Mouse (Mus musculus): ENCODE measurements around the gene Myo3b. TPM values are rescaled to one million over a fixed set of nuclear protein-coding genes. Genes with fewer than 3 reads are reported as not detected.

The Myo3b gene
- total RNA-seq, 1 experiment from 2014 or later, result 1.5 TPM

DNA sequence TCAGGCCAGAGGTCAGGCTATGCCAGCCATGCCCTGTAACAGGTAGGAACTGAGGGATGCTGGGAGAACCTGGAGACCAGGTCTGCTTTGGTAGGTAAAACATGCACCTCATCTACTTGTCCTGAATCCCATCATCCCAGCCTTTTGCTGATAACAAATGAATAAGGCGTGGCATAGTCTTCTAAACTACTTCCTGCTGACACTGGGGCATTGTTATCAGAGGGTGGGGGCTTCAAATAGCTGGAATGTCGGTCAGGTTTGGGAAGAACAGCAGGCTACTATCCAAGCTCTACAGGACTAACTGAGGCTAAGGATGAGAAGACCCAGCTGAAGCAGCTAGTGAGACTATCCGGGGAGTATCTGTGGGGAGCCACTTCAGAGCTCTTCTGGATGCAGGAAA lies 253.8 kb downstream of the Myo3b start:
- ATAC-seq (replicated peaks in 1 of 2; ENCODE audit: insufficient read depth in 1 of 2, low FRiP score in 2 of 2, low TSS enrichment in 1 of 2, low read depth in 1 of 2, poor library complexity in 2 of 2, severe bottlenecking in 2 of 2), result no peak

DNA sequence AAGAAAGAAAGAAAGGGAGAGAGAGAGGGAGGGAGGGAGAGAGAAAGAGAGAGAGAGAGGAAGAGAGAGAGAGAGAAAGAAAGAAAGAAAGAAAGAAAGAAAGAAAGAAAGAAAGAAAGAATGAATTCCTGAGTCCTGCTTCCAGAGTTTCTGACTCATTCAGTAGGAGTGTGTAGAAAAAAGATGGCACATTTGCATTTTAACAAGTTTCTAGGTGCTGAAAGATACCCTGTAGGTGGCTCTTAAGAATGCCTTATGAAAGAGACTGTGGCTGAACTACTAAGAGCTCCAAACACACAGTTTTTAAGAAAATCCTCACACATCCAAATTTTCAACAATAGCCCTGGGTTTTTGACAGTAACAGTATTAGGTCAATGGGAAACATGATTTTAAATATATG lies 264.0 kb downstream of the Myo3b start:
- no peak for ATAC-seq (replicated peaks in 1 of 2; ENCODE audit: insufficient read depth in 1 of 2, low FRiP score in 2 of 2, low TSS enrichment in 1 of 2, low read depth in 1 of 2, poor library complexity in 2 of 2, severe bottlenecking in 2 of 2)

- ATAC-seq (replicated peaks in 1 of 2; ENCODE audit: insufficient read depth in 1 of 2, low FRiP score in 2 of 2, low TSS enrichment in 1 of 2, low read depth in 1 of 2, poor library complexity in 2 of 2, severe bottlenecking in 2 of 2), result no peak
These were observed 276.2 kb downstream of the Myo3b start for GRCm38 (mm10) chr2:70315125-70315524.

- ATAC-seq (replicated peaks in 1 of 2; ENCODE audit: insufficient read depth in 1 of 2, low FRiP score in 2 of 2, low TSS enrichment in 1 of 2, low read depth in 1 of 2, poor library complexity in 2 of 2, severe bottlenecking in 2 of 2), result no peak
These were observed 276.8 kb downstream of the Myo3b start for GRCm38 (mm10) chr2:70315734-70316133.

GRCm38 (mm10) chr2:70317850-70318249 lies 278.9 kb downstream of the Myo3b start:
- no peak for ATAC-seq (replicated peaks in 1 of 2; ENCODE audit: insufficient read depth in 1 of 2, low FRiP score in 2 of 2, low TSS enrichment in 1 of 2, low read depth in 1 of 2, poor library complexity in 2 of 2, severe bottlenecking in 2 of 2)

DNA sequence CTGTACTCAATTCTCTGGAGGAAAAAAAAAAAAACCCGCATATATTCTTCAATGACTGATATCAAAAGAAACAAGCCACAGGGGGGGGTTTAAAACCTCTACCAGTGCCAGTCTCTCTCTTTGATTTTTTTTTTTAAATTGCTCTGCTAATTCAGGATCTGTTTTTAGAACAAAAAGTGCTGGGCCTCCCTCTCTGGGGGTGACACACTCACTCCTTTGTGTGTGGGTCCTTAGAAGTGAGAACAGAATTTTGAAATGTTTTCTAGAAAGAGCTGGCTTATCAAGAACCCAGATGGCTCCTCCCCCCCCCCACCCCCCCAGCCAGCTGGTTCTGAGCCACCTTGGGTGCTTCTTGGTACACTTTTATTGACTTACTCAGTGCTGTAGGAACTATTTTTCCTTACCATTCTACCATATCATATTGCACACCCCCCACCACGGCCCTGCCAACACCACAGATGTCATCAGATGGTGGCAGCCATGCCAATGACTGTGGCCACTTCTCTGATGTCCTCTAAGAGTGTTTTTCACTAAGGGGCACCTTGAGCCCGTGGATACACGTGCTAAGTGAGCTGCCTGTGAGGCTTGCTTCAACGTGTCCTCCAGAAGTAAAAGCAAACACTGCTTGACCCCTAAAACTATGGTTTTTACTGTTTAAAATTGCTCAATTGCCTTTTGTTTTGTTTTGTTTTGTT lies 280.1 kb downstream of the Myo3b start:
- ATAC-seq (replicated peaks in 1 of 2; ENCODE audit: insufficient read depth in 1 of 2, low FRiP score in 2 of 2, low TSS enrichment in 1 of 2, low read depth in 1 of 2, poor library complexity in 2 of 2, severe bottlenecking in 2 of 2), result no peak

DNA sequence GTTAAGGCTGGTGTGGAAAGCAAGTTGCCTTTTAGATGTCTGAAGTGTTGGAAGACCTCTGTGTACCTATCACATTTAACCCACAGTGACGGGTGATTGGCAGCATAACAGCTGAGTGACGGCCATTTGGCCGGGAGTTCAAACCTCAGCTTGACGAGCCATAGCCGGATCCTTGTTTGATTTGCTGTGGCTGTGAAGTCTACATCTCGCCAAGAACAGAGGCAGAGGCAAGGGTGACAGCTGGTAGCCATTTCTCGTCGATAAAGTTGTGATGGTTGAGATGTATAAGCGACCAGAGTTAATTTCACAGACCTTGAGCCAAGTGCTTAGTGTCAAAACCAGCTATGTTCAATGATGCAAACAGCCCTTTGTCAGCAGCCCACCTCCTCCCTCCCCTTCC lies 283.8 kb downstream of the Myo3b start:
- ATAC-seq (replicated peaks in 1 of 2; ENCODE audit: insufficient read depth in 1 of 2, low FRiP score in 2 of 2, low TSS enrichment in 1 of 2, low read depth in 1 of 2, poor library complexity in 2 of 2, severe bottlenecking in 2 of 2), result no peak

- no peak for ATAC-seq (replicated peaks in 1 of 2; ENCODE audit: insufficient read depth in 1 of 2, low FRiP score in 2 of 2, low TSS enrichment in 1 of 2, low read depth in 1 of 2, poor library complexity in 2 of 2, severe bottlenecking in 2 of 2)
These were observed 288.7 kb downstream of the Myo3b start for GRCm38 (mm10) chr2:70327602-70328001.

GRCm38 (mm10) chr2:70332905-70333304 lies 294.0 kb downstream of the Myo3b start:
- no peak for ATAC-seq (replicated peaks in 1 of 2; ENCODE audit: insufficient read depth in 1 of 2, low FRiP score in 2 of 2, low TSS enrichment in 1 of 2, low read depth in 1 of 2, poor library complexity in 2 of 2, severe bottlenecking in 2 of 2)

DNA sequence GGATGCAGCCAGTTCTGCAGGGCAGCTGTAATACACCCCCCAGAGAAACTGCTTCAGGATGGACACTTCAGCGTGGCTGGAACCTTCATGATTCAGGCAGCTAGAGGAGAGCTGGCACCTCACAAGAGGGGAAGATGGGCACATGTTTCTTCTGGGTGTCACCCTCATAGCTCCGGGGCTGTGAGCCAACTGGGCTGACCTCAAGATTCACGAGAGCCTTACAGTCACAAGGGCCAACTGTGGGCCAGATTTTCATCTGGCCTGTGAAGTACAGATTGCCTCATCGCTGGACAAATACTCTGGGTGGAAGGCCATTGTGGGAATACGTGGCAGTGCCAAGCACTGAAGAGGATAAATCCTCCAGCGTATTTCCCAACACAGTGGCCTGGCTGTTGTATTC lies 294.6 kb downstream of the Myo3b start:
- ATAC-seq (replicated peaks in 1 of 2; ENCODE audit: insufficient read depth in 1 of 2, low FRiP score in 2 of 2, low TSS enrichment in 1 of 2, low read depth in 1 of 2, poor library complexity in 2 of 2, severe bottlenecking in 2 of 2), result no peak

DNA sequence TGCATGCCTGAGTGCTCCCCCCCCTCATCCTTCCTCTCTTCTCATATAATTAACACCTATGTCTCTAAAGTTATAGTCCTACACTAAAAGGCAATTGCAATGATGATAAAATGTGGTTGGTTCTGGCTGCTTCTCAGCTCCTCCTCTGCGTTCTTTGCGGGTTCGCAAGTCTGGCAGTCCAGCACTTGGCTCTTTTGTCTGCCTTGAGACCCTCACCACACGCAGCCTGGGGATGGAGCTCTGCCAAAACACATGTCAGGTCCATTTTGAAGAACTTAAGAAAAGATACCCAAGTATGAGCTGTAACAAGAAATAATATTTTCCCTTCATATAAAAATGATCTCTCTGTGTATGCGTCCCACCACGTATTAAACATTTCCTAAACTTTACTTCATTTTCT lies 297.6 kb downstream of the Myo3b start:
- ATAC-seq (replicated peaks in 1 of 2; ENCODE audit: insufficient read depth in 1 of 2, low FRiP score in 2 of 2, low TSS enrichment in 1 of 2, low read depth in 1 of 2, poor library complexity in 2 of 2, severe bottlenecking in 2 of 2), result no peak

DNA sequence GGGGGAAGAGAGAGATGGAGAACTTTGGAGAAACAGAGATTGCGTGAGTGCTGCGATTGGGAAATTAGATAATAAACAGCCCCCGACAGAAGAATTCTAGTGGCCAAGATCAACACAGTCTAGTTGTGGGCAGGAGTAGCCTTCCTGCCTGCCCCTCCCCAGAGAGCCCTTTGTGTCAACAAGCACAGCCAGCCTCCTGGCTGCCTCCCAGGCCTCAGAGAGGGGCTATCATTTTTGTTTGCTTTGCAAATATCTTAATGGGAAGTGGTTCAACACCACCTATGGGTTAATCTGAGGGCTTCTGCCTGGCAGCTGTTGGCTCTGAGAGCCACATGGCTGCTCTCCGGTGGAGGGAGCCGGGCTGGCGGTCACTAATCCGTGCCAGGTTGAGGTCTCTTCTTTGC lies 298.3 kb downstream of the Myo3b start:
- ATAC-seq (replicated peaks in 1 of 2; ENCODE audit: insufficient read depth in 1 of 2, low FRiP score in 2 of 2, low TSS enrichment in 1 of 2, low read depth in 1 of 2, poor library complexity in 2 of 2, severe bottlenecking in 2 of 2), result peak; percentile 56 to 59; a peak in 3 of 4 replicates

- no peak for ATAC-seq (replicated peaks in 1 of 2; ENCODE audit: insufficient read depth in 1 of 2, low FRiP score in 2 of 2, low TSS enrichment in 1 of 2, low read depth in 1 of 2, poor library complexity in 2 of 2, severe bottlenecking in 2 of 2)
These were observed 298.9 kb downstream of the Myo3b start for GRCm38 (mm10) chr2:70337869-70338268.

- ATAC-seq (replicated peaks in 1 of 2; ENCODE audit: insufficient read depth in 1 of 2, low FRiP score in 2 of 2, low TSS enrichment in 1 of 2, low read depth in 1 of 2, poor library complexity in 2 of 2, severe bottlenecking in 2 of 2), result no peak
These were observed 300.1 kb downstream of the Myo3b start for GRCm38 (mm10) chr2:70339061-70339460.

DNA sequence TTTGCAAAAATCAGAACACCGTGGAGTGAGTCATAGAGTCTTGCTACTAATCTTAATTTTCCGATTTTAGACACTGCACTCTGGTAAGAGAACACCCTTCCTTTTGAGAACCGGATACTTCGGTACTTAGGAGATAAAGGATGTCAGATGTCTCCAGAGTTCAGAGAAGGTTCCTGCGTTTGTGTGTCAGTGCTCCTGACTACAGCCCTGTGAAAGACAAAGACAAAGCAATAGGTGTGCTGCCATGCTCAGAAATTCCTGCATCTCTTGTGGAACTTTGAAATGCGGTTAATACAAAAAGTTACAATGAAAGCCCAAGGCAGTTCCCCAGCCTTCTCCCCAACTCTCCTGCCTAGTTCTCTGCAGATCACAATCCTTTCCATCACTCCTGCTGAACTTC lies 300.6 kb downstream of the Myo3b start:
- no peak for ATAC-seq (replicated peaks in 1 of 2; ENCODE audit: insufficient read depth in 1 of 2, low FRiP score in 2 of 2, low TSS enrichment in 1 of 2, low read depth in 1 of 2, poor library complexity in 2 of 2, severe bottlenecking in 2 of 2)

DNA sequence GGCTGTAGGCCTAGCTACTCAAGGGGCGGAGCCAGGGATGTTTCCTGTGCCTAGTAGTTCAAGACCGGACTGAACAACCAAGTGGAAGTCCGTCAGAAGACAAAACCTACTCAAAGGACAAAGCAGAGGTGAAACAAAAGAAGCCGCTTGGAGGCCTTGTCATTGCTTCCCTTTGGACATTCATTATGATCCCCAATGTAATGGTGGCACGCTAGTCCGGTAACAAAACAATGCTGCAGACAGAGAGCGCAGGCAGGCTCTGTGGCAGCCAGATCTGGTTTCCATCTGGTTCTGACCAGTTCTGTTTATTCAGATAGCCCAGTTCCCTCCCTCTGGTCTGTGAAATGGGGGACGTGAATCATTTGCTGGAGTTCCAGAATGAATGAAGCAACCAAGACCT lies 301.3 kb downstream of the Myo3b start:
- no peak for ATAC-seq (replicated peaks in 1 of 2; ENCODE audit: insufficient read depth in 1 of 2, low FRiP score in 2 of 2, low TSS enrichment in 1 of 2, low read depth in 1 of 2, poor library complexity in 2 of 2, severe bottlenecking in 2 of 2)

- no peak for ATAC-seq (replicated peaks in 1 of 2; ENCODE audit: insufficient read depth in 1 of 2, low FRiP score in 2 of 2, low TSS enrichment in 1 of 2, low read depth in 1 of 2, poor library complexity in 2 of 2, severe bottlenecking in 2 of 2)
These were observed 306.2 kb downstream of the Myo3b start for GRCm38 (mm10) chr2:70345126-70345525.

GRCm38 (mm10) chr2:70347511-70347910 lies 308.6 kb downstream of the Myo3b start:
- ATAC-seq (replicated peaks in 1 of 2; ENCODE audit: insufficient read depth in 1 of 2, low FRiP score in 2 of 2, low TSS enrichment in 1 of 2, low read depth in 1 of 2, poor library complexity in 2 of 2, severe bottlenecking in 2 of 2), result no peak

- no peak for ATAC-seq (replicated peaks in 1 of 2; ENCODE audit: insufficient read depth in 1 of 2, low FRiP score in 2 of 2, low TSS enrichment in 1 of 2, low read depth in 1 of 2, poor library complexity in 2 of 2, severe bottlenecking in 2 of 2)
These were observed 310.0 kb downstream of the Myo3b start for GRCm38 (mm10) chr2:70348793-70349553.
